Mouse (Mus musculus) stomach, postnatal 0 days (tissue): ENCODE data around the gene Bsn. TPM values are rescaled to one million over a fixed set of nuclear protein-coding genes. Genes with fewer than 3 reads are reported as not detected.

Experiments
- ATAC-seq: fragments of 200-750 bp; cut with Nextera tagmentation; 2 replicates; pipeline ENCODE4 v1.8.0; 2017; ENCODE audit not compliant: low FRiP score, low TSS enrichment
- DNase-seq: peaks from one replicate; pipeline ENCODE4 v3.0.0-alpha.2; 2016; ENCODE audit warnings: low spot score
- H3K27ac ChIP-seq: fragments of 300-500 bp; sonication (generic); replicated peaks from 2 replicates; pipeline ENCODE4 v1.5.1; 2014; ENCODE audit warnings: mild to moderate bottlenecking, control low read depth
- H3K27me3 ChIP-seq: fragments of 300-500 bp; sonication (generic); 2 replicates; pipeline ENCODE4 v1.6.1; 2014; ENCODE audit warnings: low read length; ENCODE audit not compliant: control insufficient read depth, insufficient read depth
- H3K36me3 ChIP-seq: fragments of 300-500 bp; sonication (generic); 2 replicates; pipeline ENCODE4 v1.6.1; 2014; ENCODE audit warnings: low read length, mixed read lengths; ENCODE audit not compliant: control insufficient read depth, insufficient read depth
- H3K4me1 ChIP-seq: fragments of 300-500 bp; sonication (generic); replicated peaks from 2 replicates; pipeline ENCODE4 v1.6.1; 2014; ENCODE audit warnings: antibody characterized with exemption; ENCODE audit not compliant: control insufficient read depth, insufficient read depth
- H3K4me2 ChIP-seq: fragments of 300-500 bp; sonication (generic); replicated peaks from 2 replicates; pipeline ENCODE4 v1.6.1; 2014; ENCODE audit warnings: low read depth, mild to moderate bottlenecking, control low read depth, moderate library complexity
- H3K4me3 ChIP-seq: fragments of 300-500 bp; sonication (generic); 2 replicates; pipeline ENCODE4 v1.5.1; 2014; ENCODE audit warnings: low read depth, low read length, control low read depth
- H3K9ac ChIP-seq: fragments of 300-500 bp; sonication (generic); 2 replicates; pipeline ENCODE4 v1.6.1; 2014; ENCODE audit warnings: mild to moderate bottlenecking, low read length, control low read depth, mixed read lengths
- H3K9me3 ChIP-seq: fragments of 300-500 bp; sonication (generic); 2 replicates; pipeline ENCODE4 v1.6.1; 2016; ENCODE audit warnings: low read length; ENCODE audit not compliant: control insufficient read depth
- CTCF ChIP-seq: IDR thresholded peaks from 2 replicates; pipeline ENCODE4 v1.5.1; 2016; ENCODE audit warnings: antibody characterized with exemption, low read depth, mild to moderate bottlenecking, moderate library complexity
- EP300 ChIP-seq: optimal IDR thresholded peaks from 2 replicates; pipeline ENCODE3; 2016; ENCODE audit warnings: antibody characterized with exemption
- WGBS: fragments of 180-500 bp; shearing (Covaris S2); extraction: QIAGEN DNeasy Blood & Tissue Kit; methylation state at CpG from one replicate; pipeline ENCODE4 v1.1.7; 2014; 5-methylcytosine and 5-hydroxymethylcytosine counted together
- polyA plus RNA-seq: library from polyadenylated mRNA; unstranded; fragments of >200 nt; fragmentation: Nextera tagmentation; extraction: Ambion mirVana; gene quantifications from 2 replicates; pipeline ENCODE4 v1.2.1, GENCODE M21; 2015

The Bsn gene
- polyA plus RNA-seq, 1 experiment from 2014 or later, result 1.6 TPM

GRCm38 (mm10) chr9:108094184-108094941, 95.8 kb downstream of the Bsn start, which contains the start of gene Apeh:
Apeh (minus strand) TSS chr9:108094606.
- H3K27ac ChIP-seq, result peak within 1 kb of the TSS; percentile 86

GRCm38 (mm10) chr9:108093586-108093985, 96.6 kb downstream of the Bsn start:
- Histone ChIP-seq H3K27ac (peak overlapping the region; percentile 86), H3K4me2 (peak overlapping the region; percentile 98), H3K4me1 (no peaks in the 10 kb centered on the region), H3K36me3 (peaks cover 20% of the 10 kb centered on the region), H3K27me3 (no peaks in the 10 kb centered on the region), H3K4me3 (peak overlapping the region; percentile 60), H3K9ac (peak overlapping the region; percentile 75), H3K9me3 (no peaks in the 10 kb centered on the region)
- no peak for ATAC-seq
- TF ChIP-seq EP300 (no peak), CTCF (no peak)
- no peak for DNase-seq
- 66% methylated on average over 10 of the region's 10 CpGs for WGBS

More at GRCm38 (mm10) chr9:108094184-108094941, 95.8 kb downstream of the Bsn start, which contains the start of gene Apeh:
- Histone ChIP-seq H3K4me1 (no peaks in the 10 kb centered on the region), H3K9me3 (no peaks in the 10 kb centered on the region), H3K4me3 (peak within 1 kb of the TSS; percentile 60), H3K4me2 (peak within 1 kb of the TSS; percentile 98), H3K27me3 (no peaks in the 10 kb centered on the region), H3K9ac (peak within 1 kb of the TSS; percentile 75), H3K36me3 (peaks cover 20% of the 10 kb centered on the region)
- DNase-seq, result peak; percentile 97
- TF ChIP-seq CTCF (peak; percentile 26), EP300 (no peak)
- WGBS, result under 1% methylated on average over 50 of the region's 52 CpGs
- peak; percentile 93 for ATAC-seq

DNA sequence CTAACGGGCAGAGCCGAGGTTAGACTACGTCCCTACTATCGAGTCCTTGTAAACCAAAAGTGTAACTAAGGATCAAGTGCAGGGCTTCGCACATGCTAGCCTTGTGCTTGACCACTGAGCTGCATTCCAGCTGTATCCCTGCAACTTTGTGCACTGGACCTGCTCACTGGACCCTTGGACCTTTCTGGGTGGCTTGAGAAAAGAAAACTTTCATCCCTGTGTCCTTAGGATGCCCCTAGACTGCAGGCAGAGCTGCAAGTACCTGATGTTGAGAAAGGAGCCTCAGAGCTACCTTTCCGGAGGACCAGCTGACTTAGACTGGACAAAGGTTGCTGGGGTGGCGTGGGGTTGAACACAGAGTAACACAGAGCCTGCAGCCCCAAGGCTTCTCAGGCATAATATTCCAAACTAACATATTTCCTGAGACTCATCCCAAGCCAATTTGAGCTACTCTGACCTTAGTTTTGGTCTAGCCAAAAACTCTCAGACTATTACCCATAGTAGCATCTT, 99.5 kb downstream of the Bsn start:
- Histone ChIP-seq H3K4me1 (no peaks in the 10 kb centered on the region), H3K9ac (no peak overlapping the region), H3K27ac (no peak overlapping the region), H3K27me3 (no peaks in the 10 kb centered on the region), H3K4me3 (no peak overlapping the region), H3K4me2 (no peak overlapping the region), H3K36me3 (peaks cover 38% of the 10 kb centered on the region), H3K9me3 (no peaks in the 10 kb centered on the region)
- ATAC-seq (no peak), DNase-seq (no peak)
- no peak for TF ChIP-seq CTCF
- no peak for TF ChIP-seq EP300
- 96% methylated on average over 7 of the region's 7 CpGs for WGBS

GRCm38 (mm10) chr9:108085261-108085660, 104.9 kb downstream of the Bsn start:
- no peak for ATAC-seq
- Histone ChIP-seq H3K4me2 (no peak overlapping the region), H3K36me3 (peaks cover 33% of the 10 kb centered on the region), H3K27me3 (no peaks in the 10 kb centered on the region), H3K9ac (no peak overlapping the region), H3K27ac (no peak overlapping the region), H3K4me3 (no peak overlapping the region), H3K9me3 (no peaks in the 10 kb centered on the region), H3K4me1 (no peaks in the 10 kb centered on the region)
- TF ChIP-seq CTCF (no peak), EP300 (no peak)
- WGBS, result 93% methylated on average over 4 of the region's 4 CpGs
- DNase-seq, result no peak

GRCm38 (mm10) chr9:108083561-108083960, 106.6 kb downstream of the Bsn start:
- no peak for DNase-seq
- Histone ChIP-seq H3K4me2 (no peak overlapping the region), H3K9ac (no peak overlapping the region), H3K4me3 (no peak overlapping the region), H3K27ac (no peak overlapping the region), H3K4me1 (no peaks in the 10 kb centered on the region; the same call in 1 of the 2 replicates), H3K27me3 (no peaks in the 10 kb centered on the region), H3K36me3 (peaks cover 24% of the 10 kb centered on the region), H3K9me3 (no peaks in the 10 kb centered on the region)
- WGBS, result 78% methylated on average over 6 of the region's 6 CpGs
- TF ChIP-seq EP300 (no peak), CTCF (no peak)
- no peak for ATAC-seq

DNA sequence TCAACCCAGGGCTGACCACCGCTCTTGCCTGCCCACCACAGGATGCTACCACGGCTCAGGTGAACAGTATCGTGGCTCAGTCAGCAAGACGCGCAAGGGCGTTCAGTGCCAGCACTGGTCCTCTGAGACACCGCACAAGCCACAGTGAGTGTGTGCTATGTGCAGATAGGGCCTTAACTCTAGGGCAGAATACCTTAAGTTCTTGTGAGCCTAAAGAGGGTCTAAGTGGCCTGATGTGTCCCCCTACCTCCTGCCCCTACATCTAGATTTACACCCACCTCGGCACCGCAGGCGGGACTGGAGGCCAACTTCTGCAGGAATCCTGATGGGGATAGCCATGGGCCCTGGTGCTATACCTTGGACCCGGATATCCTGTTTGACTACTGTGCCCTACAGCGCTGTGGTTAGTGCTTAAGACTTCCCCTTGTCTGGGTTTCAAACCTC, 107.2 kb downstream of the Bsn start, which contains the start of gene Rnf123:
Gene Rnf123 (minus strand): TSS at position 359 of the 444 bp plus-strand sequence.
- no peak within 1 kb of the TSS for H3K4me3 ChIP-seq
- peaks cover 21% of the 10 kb centered on the region for H3K36me3 ChIP-seq
- ATAC-seq (no peak), DNase-seq (no peak)
- no peaks in the 10 kb centered on the region for H3K9me3 ChIP-seq
- WGBS, result 39% methylated on average over 12 of the region's 12 CpGs
- TF ChIP-seq CTCF (no peak), EP300 (no peak)
- H3K4me1 ChIP-seq, result no peaks in the 10 kb centered on the region; the same call in 1 of the 2 replicates
- no peaks in the 10 kb centered on the region for H3K27me3 ChIP-seq
- H3K4me2 ChIP-seq, result peak within 1 kb of the TSS; percentile 8; the same call in 1 of the 2 replicates
- H3K27ac ChIP-seq, result no peak within 1 kb of the TSS
- H3K9ac ChIP-seq, result peak within 1 kb of the TSS; percentile 13; the same call in 1 of the 2 replicates
